8 mouse cellular contexts compared by ENCODE assay signal in genomic region chr5:21372493-21373179, GRCm38 (mm10). TPM values are rescaled to one million over a fixed set of nuclear protein-coding genes. Genes with fewer than 3 reads are reported as not detected.
DNase-seq lines count a peak whose midpoint lies in the region; ATAC-seq and TF ChIP-seq lines count a peak whose summit lies in the region.

Fgl2 (plus strand) TSS chr5:21372642.

- H3K36me3 ChIP-seq in C2C12 (ENCODE audit: control insufficient read depth, insufficient read depth), result no peaks in the 10 kb centered on the region
- H3K36me3 ChIP-seq in heart, embryonic 13.5 days, result no peaks in the 10 kb centered on the region; the same call in 1 of the 2 replicates
- H3K36me3 ChIP-seq in kidney, embryonic 16.5 days (ENCODE audit: insufficient read depth, low read length), result no peaks in the 10 kb centered on the region
- no peaks in the 10 kb centered on the region for H3K36me3 ChIP-seq in liver, embryonic 16.5 days (ENCODE audit: control insufficient read depth, insufficient read depth)
- H3K36me3 ChIP-seq in neural tube, embryonic 11.5 days (ENCODE audit: control insufficient read depth, insufficient read depth, low read length), result no peaks in the 10 kb centered on the region

- 3% methylated on average over 31 of the region's 31 CpGs for WGBS in heart, embryonic 13.5 days
- WGBS in kidney, embryonic 16.5 days, result 5% methylated on average over 31 of the region's 31 CpGs
- WGBS in liver, embryonic 16.5 days (ENCODE audit: insufficient replicate concordance), result 4% methylated on average over 31 of the region's 31 CpGs
- 5% methylated on average over 31 of the region's 31 CpGs for WGBS in neural tube, embryonic 11.5 days

- H3K4me1 ChIP-seq in heart, embryonic 13.5 days, result peaks cover 16% of the 10 kb centered on the region
- peaks cover 2% of the 10 kb centered on the region; the same call in 1 of the 2 replicates for H3K4me1 ChIP-seq in kidney, embryonic 16.5 days (ENCODE audit: insufficient read depth, low read length)
- no peaks in the 10 kb centered on the region; the same call in 1 of the 2 replicates for H3K4me1 ChIP-seq in liver, embryonic 16.5 days (ENCODE audit: control insufficient read depth, low read depth, low read length)
- H3K4me1 ChIP-seq in neural tube, embryonic 11.5 days (ENCODE audit: control insufficient read depth, insufficient read depth, low read length), result peaks cover 3% of the 10 kb centered on the region; the same call in 1 of the 2 replicates

- TF ChIP-seq CTCF in C2C12 (IDR thresholded peaks at IDR 0.05; ENCODE audit: control insufficient read depth, insufficient read depth, insufficient read length), result no peak

- H3K9me3 ChIP-seq in heart, embryonic 13.5 days, result no peaks in the 10 kb centered on the region
- H3K9me3 ChIP-seq in kidney, embryonic 16.5 days (ENCODE audit: low read length), result no peaks in the 10 kb centered on the region
- H3K9me3 ChIP-seq in liver, embryonic 16.5 days (replicated peaks; ENCODE audit: control insufficient read depth, low read length), result no peaks in the 10 kb centered on the region
- H3K9me3 ChIP-seq in neural tube, embryonic 11.5 days (ENCODE audit: control insufficient read depth, low read length), result no peaks in the 10 kb centered on the region

- H3K4me3 ChIP-seq in C2C12 (ENCODE audit: insufficient read depth, poor library complexity, severe bottlenecking), result no peak within 1 kb of the TSS
- H3K4me3 ChIP-seq in heart, embryonic 13.5 days, result peak within 1 kb of the TSS; percentile 69
- H3K4me3 ChIP-seq in kidney, embryonic 16.5 days (ENCODE audit: low read length), result peak within 1 kb of the TSS; percentile 52
- H3K4me3 ChIP-seq in liver, embryonic 16.5 days (ENCODE audit: low read depth, low read length), result peak within 1 kb of the TSS; percentile 53
- H3K4me3 ChIP-seq in neural tube, embryonic 11.5 days (ENCODE audit: low read depth, low read length), result peak within 1 kb of the TSS; percentile 47

- H3K27me3 ChIP-seq in C2C12 (ENCODE audit: control insufficient read depth, insufficient read depth, insufficient read length), result peaks cover 6% of the 10 kb centered on the region
- H3K27me3 ChIP-seq in heart, embryonic 13.5 days (replicated peaks), result no peaks in the 10 kb centered on the region
- H3K27me3 ChIP-seq in kidney, embryonic 16.5 days (ENCODE audit: insufficient read depth, low read length), result peaks cover 9% of the 10 kb centered on the region
- peaks cover 6% of the 10 kb centered on the region for H3K27me3 ChIP-seq in liver, embryonic 16.5 days (ENCODE audit: control insufficient read depth, insufficient read depth, low read depth, low read length)
- H3K27me3 ChIP-seq in neural tube, embryonic 11.5 days (ENCODE audit: control insufficient read depth, insufficient read depth, low read length), result 0 out of 2 replicates have a peak, but pooled peaks cover 2% of the 10 kb centered on the region

- H3K79me3 ChIP-seq in C2C12 (ENCODE audit: low read depth), result no peaks in the 10 kb centered on the region

- peak within 1 kb of the TSS; percentile 93 for H3K4me2 ChIP-seq in heart, embryonic 13.5 days
- peak within 1 kb of the TSS; percentile 93 for H3K4me2 ChIP-seq in kidney, embryonic 16.5 days (replicated peaks; ENCODE audit: low read depth, low read length)
- peak within 1 kb of the TSS; percentile 53 for H3K4me2 ChIP-seq in liver, embryonic 16.5 days (ENCODE audit: low read depth, low read length)
- peak within 1 kb of the TSS; percentile 93 for H3K4me2 ChIP-seq in neural tube, embryonic 11.5 days (ENCODE audit: low read depth)

- peak within 1 kb of the TSS; percentile 53 for H3ac ChIP-seq in C2C12 (ENCODE audit: control insufficient read depth, insufficient read length, low read depth)

- peak within 1 kb of the TSS; percentile 80 for H3K27ac ChIP-seq in heart, embryonic 13.5 days (replicated peaks)
- no peak within 1 kb of the TSS for H3K27ac ChIP-seq in kidney, embryonic 16.5 days (ENCODE audit: low read length)
- no peak within 1 kb of the TSS; the same call in 1 of the 2 replicates for H3K27ac ChIP-seq in liver, embryonic 16.5 days (ENCODE audit: low read length)
- H3K27ac ChIP-seq in neural tube, embryonic 11.5 days (ENCODE audit: low read depth, low read length), result no peak within 1 kb of the TSS

- ATAC-seq in erythroblast, adult 5-6 weeks (replicated peaks; ENCODE audit: low FRiP score, poor library complexity, severe bottlenecking), result no peak
- ATAC-seq in heart, embryonic 13.5 days (ENCODE audit: extremely low read depth, insufficient number of reproducible peaks, low FRiP score, low TSS enrichment), result peak; percentile 76
- peak; percentile 93 for ATAC-seq in kidney, embryonic 16.5 days (ENCODE audit: low FRiP score, low TSS enrichment)
- ATAC-seq in liver, embryonic 16.5 days (ENCODE audit: low read depth), result 0 out of 2 replicates have a peak, but pooled peaks have one; percentile 9
- ATAC-seq in neural tube, embryonic 11.5 days (ENCODE audit: insufficient read depth, low FRiP score, low TSS enrichment), result peak; percentile 85

- peak; percentile 63 for DNase-seq in adrenal gland, postnatal 10 days
- DNase-seq in neural tube, embryonic 11.5 days (ENCODE audit: low spot score), result peak; percentile 80
- DNase-seq in telencephalon, adult 2 months (ENCODE audit: low read depth, low spot score), result peak; percentile 8

- H3K79me2 ChIP-seq in C2C12 (ENCODE audit: control insufficient read depth, insufficient read depth), result no peaks in the 10 kb centered on the region

- peak within 1 kb of the TSS; percentile 87 for H3K9ac ChIP-seq in heart, embryonic 13.5 days
- peak within 1 kb of the TSS; percentile 63 for H3K9ac ChIP-seq in kidney, embryonic 16.5 days (replicated peaks; ENCODE audit: low read length)
- peak within 1 kb of the TSS; percentile 45; the same call in 1 of the 2 replicates for H3K9ac ChIP-seq in liver, embryonic 16.5 days (ENCODE audit: low read depth, low read length)
- H3K9ac ChIP-seq in neural tube, embryonic 11.5 days (ENCODE audit: low read length), result peak within 1 kb of the TSS; percentile 64

TF ChIP-seq in C2C12, 6 proteins besides CTCF, POLR2A, EP300 and RAD21:
- TF ChIP-seq MYOG (IDR thresholded peaks at IDR 0.05; ENCODE audit: control insufficient read depth, extremely low read depth, insufficient read length) (no peak), MAX (IDR thresholded peaks at IDR 0.05) (no peak), FOSL1 (IDR thresholded peaks at IDR 0.05; ENCODE audit: insufficient read depth, low read length, poor library complexity, severe bottlenecking) (no peak), CEBPB (IDR thresholded peaks at IDR 0.05; ENCODE audit: low read depth) (no peak)

RNA-seq across cellular contexts. Expression of gene Fgl2, which starts in this region (rescaled TPM):
- polyA plus RNA-seq in C2C12 (2012; fragmentation: generic; extraction: Trizol), result 0.25 TPM
- total RNA-seq in adrenal gland, postnatal 10 days (2021), result 1 to 10 TPM; 7.5 to 9.0 TPM
- 12.1 and 14.8 TPM in 2 replicates for total RNA-seq in erythroblast, adult 5-6 weeks (2015; ENCODE audit: low replicate concordance)
- total RNA-seq in erythroblast, adult 5-6 weeks (2017; ENCODE audit: low replicate concordance), result 10.0 and 10.7 TPM in 2 replicates
- 24.5 TPM in 2 replicates for polyA plus RNA-seq in heart, embryonic 13.5 days (2015; fragmentation: Nextera tagmentation; extraction: Ambion mirVana)
- polyA plus RNA-seq in kidney, embryonic 16.5 days (2015; fragmentation: Nextera tagmentation; extraction: Ambion mirVana), result 3.6 and 4.9 TPM in 2 replicates
- polyA plus RNA-seq in liver, embryonic 16.5 days (2015; fragmentation: Nextera tagmentation; extraction: Ambion mirVana), result 2.7 TPM in 2 replicates
- 1.9 and 3.0 TPM in 2 replicates for polyA plus RNA-seq in neural tube, embryonic 11.5 days (2014; fragmentation: Nextera tagmentation; extraction: Ambion mirVana)

Comparison
In these comparisons a context has a peak if more than half of its experiments do, and no peak if none do; other contexts are left out.
1. DNase-seq: peak in every context shown above with its lines; median percentile 80 in neural tube, embryonic 11.5 days; 63 in adrenal gland, postnatal 10 days; 8 in telencephalon, adult 2 months.